Mouse (Mus musculus): Measurements from ENCODE around the gene Lpcat1. TPM values are rescaled to one million over a fixed set of nuclear protein-coding genes. Genes with fewer than 3 reads are reported as not detected.

Lpcat1 gene
- polyA plus RNA-seq, 1 experiment from 2014 or later: 18.3 TPM

- no peak overlapping the region for H3K27ac ChIP-seq
- WGBS (ENCODE audit: missing documents): 84% methylated on average over 8 of the region's 8 CpGs
- H3K36me3 ChIP-seq (ENCODE audit: inconsistent target): no peaks in the 10 kb centered on the region
- H3K4me3 ChIP-seq (ENCODE audit: inconsistent target): no peak overlapping the region
- H3K79me2 ChIP-seq (ENCODE audit: inconsistent target): peaks cover 100% of the 10 kb centered on the region
These were observed 9.8 kb downstream of the Lpcat1 start for GRCm38 (mm10) chr13:73476796-73477195.

- Histone ChIP-seq H3K36me3 (ENCODE audit: inconsistent target) (no peaks in the 10 kb centered on the region), H3K27ac (no peak overlapping the region), H3K79me2 (ENCODE audit: inconsistent target) (peaks cover 100% of the 10 kb centered on the region), H3K4me3 (ENCODE audit: inconsistent target) (no peak overlapping the region)
- WGBS (ENCODE audit: missing documents): 96% methylated on average over 2 of the region's 2 CpGs
These were observed 10.8 kb downstream of the Lpcat1 start for GRCm38 (mm10) chr13:73477841-73478240.

- Histone ChIP-seq H3K79me2 (ENCODE audit: inconsistent target) (peaks cover 79% of the 10 kb centered on the region), H3K4me3 (ENCODE audit: inconsistent target) (no peak overlapping the region), H3K27ac (no peak overlapping the region), H3K36me3 (ENCODE audit: inconsistent target) (no peaks in the 10 kb centered on the region)
- 95% methylated on average over 7 of the region's 7 CpGs for WGBS (ENCODE audit: missing documents)
These were observed 15.5 kb downstream of the Lpcat1 start for GRCm38 (mm10) chr13:73482476-73482875.

GRCm38 (mm10) chr13:73483331-73483730, 16.3 kb downstream of the Lpcat1 start:
- Histone ChIP-seq H3K79me2 (ENCODE audit: inconsistent target) (peaks cover 70% of the 10 kb centered on the region), H3K36me3 (ENCODE audit: inconsistent target) (no peaks in the 10 kb centered on the region), H3K27ac (no peak overlapping the region), H3K4me3 (ENCODE audit: inconsistent target) (no peak overlapping the region)
- 98% methylated on average over 6 of the region's 6 CpGs for WGBS (ENCODE audit: missing documents)

- Histone ChIP-seq H3K27ac (no peak overlapping the region), H3K36me3 (ENCODE audit: inconsistent target) (no peaks in the 10 kb centered on the region), H3K79me2 (ENCODE audit: inconsistent target) (peaks cover 62% of the 10 kb centered on the region), H3K4me3 (ENCODE audit: inconsistent target) (no peak overlapping the region)
- WGBS (ENCODE audit: missing documents): 33% methylated on average over 4 of the region's 5 CpGs
These were observed 17.2 kb downstream of the Lpcat1 start for GRCm38 (mm10) chr13:73484171-73484570.

GRCm38 (mm10) chr13:73488105-73488504, 21.1 kb downstream of the Lpcat1 start:
- Histone ChIP-seq H3K4me3 (ENCODE audit: inconsistent target) (no peak overlapping the region), H3K36me3 (ENCODE audit: inconsistent target) (peaks cover 3% of the 10 kb centered on the region; the same call in 1 of the 2 replicates), H3K27ac (0 out of 2 replicates have a peak overlapping the region, but pooled peaks have one; percentile 51), H3K79me2 (ENCODE audit: inconsistent target) (peaks cover 23% of the 10 kb centered on the region; the same call in 1 of the 2 replicates)
- 90% methylated on average over 3 of the region's 3 CpGs for WGBS (ENCODE audit: missing documents)

GRCm38 (mm10) chr13:73488707-73489106, 21.7 kb downstream of the Lpcat1 start:
- Histone ChIP-seq H3K4me3 (ENCODE audit: inconsistent target) (no peak overlapping the region), H3K36me3 (ENCODE audit: inconsistent target) (peaks cover 5% of the 10 kb centered on the region; the same call in 1 of the 2 replicates), H3K27ac (peak overlapping the region; percentile 51; the same call in 1 of the 2 replicates), H3K79me2 (ENCODE audit: inconsistent target) (peaks cover 17% of the 10 kb centered on the region; the same call in 1 of the 2 replicates)
- 19% methylated on average over 9 of the region's 9 CpGs for WGBS (ENCODE audit: missing documents)

- Histone ChIP-seq H3K79me2 (ENCODE audit: inconsistent target) (peaks cover 4% of the 10 kb centered on the region; the same call in 1 of the 2 replicates), H3K4me3 (ENCODE audit: inconsistent target) (no peak overlapping the region), H3K36me3 (ENCODE audit: inconsistent target) (peaks cover 13% of the 10 kb centered on the region; the same call in 1 of the 2 replicates), H3K27ac (peak overlapping the region; percentile 51)
- WGBS (ENCODE audit: missing documents): 29% methylated on average over 3 of the region's 3 CpGs
These were observed 23.0 kb downstream of the Lpcat1 start for GRCm38 (mm10) chr13:73489986-73490385.

GRCm38 (mm10) chr13:73490564-73491170, 23.7 kb downstream of the Lpcat1 start:
- no peaks in the 10 kb centered on the region for H3K79me2 ChIP-seq (ENCODE audit: inconsistent target)
- 56% methylated on average over 8 of the region's 8 CpGs for WGBS (ENCODE audit: missing documents)
- no peak overlapping the region for H3K4me3 ChIP-seq (ENCODE audit: inconsistent target)
- H3K36me3 ChIP-seq (ENCODE audit: inconsistent target): peaks cover 20% of the 10 kb centered on the region
- H3K27ac ChIP-seq: peak overlapping the region; percentile 51

- H3K79me2 ChIP-seq (ENCODE audit: inconsistent target): no peaks in the 10 kb centered on the region
- 86% methylated on average over 4 of the region's 4 CpGs for WGBS (ENCODE audit: missing documents)
- H3K27ac ChIP-seq: no peak overlapping the region
- H3K36me3 ChIP-seq (ENCODE audit: inconsistent target): peaks cover 45% of the 10 kb centered on the region
- H3K4me3 ChIP-seq (ENCODE audit: inconsistent target): no peak overlapping the region
These were observed 26.2 kb downstream of the Lpcat1 start for GRCm38 (mm10) chr13:73493183-73493582.

GRCm38 (mm10) chr13:73494528-73494927, 27.5 kb downstream of the Lpcat1 start:
- no peaks in the 10 kb centered on the region for H3K79me2 ChIP-seq (ENCODE audit: inconsistent target)
- no peak overlapping the region for H3K4me3 ChIP-seq (ENCODE audit: inconsistent target)
- H3K36me3 ChIP-seq (ENCODE audit: inconsistent target): peaks cover 57% of the 10 kb centered on the region
- H3K27ac ChIP-seq: no peak overlapping the region
- 98% methylated on average over 9 of the region's 9 CpGs for WGBS (ENCODE audit: missing documents)

GRCm38 (mm10) chr13:73496137-73496536, 29.1 kb downstream of the Lpcat1 start:
- H3K36me3 ChIP-seq (ENCODE audit: inconsistent target): peaks cover 60% of the 10 kb centered on the region
- H3K79me2 ChIP-seq (ENCODE audit: inconsistent target): no peaks in the 10 kb centered on the region
- WGBS (ENCODE audit: missing documents): 73% methylated on average over 2 of the region's 2 CpGs
- H3K4me3 ChIP-seq (ENCODE audit: inconsistent target): no peak overlapping the region
- H3K27ac ChIP-seq: no peak overlapping the region

- H3K4me3 ChIP-seq (ENCODE audit: inconsistent target): no peak overlapping the region
- H3K79me2 ChIP-seq (ENCODE audit: inconsistent target): no peaks in the 10 kb centered on the region
- WGBS (ENCODE audit: missing documents): 55% methylated on average over 6 of the region's 6 CpGs
- H3K27ac ChIP-seq: no peak overlapping the region
- H3K36me3 ChIP-seq (ENCODE audit: inconsistent target): peaks cover 53% of the 10 kb centered on the region
These were observed 33.1 kb downstream of the Lpcat1 start for GRCm38 (mm10) chr13:73499893-73500604.

- H3K79me2 ChIP-seq (ENCODE audit: inconsistent target): no peaks in the 10 kb centered on the region
- WGBS (ENCODE audit: missing documents): 72% methylated on average over 2 of the region's 2 CpGs
- H3K27ac ChIP-seq: no peak overlapping the region
- no peak overlapping the region for H3K4me3 ChIP-seq (ENCODE audit: inconsistent target)
- peaks cover 35% of the 10 kb centered on the region for H3K36me3 ChIP-seq (ENCODE audit: inconsistent target)
These were observed 35.7 kb downstream of the Lpcat1 start for GRCm38 (mm10) chr13:73502719-73503118.

Measured in macrophage (primary cell).